Mouse (Mus musculus): ENCODE data around the gene Gnai2.
A peak's percentile ranks its signal among the peaks of the same experiment; 100 is the strongest.
"Not testable (repeated sequence)": the region's sequence is repeated elsewhere in the genome, so short reads cannot be mapped to it uniquely, and the experiment has no call there.

Gnai2 gene

DNA sequence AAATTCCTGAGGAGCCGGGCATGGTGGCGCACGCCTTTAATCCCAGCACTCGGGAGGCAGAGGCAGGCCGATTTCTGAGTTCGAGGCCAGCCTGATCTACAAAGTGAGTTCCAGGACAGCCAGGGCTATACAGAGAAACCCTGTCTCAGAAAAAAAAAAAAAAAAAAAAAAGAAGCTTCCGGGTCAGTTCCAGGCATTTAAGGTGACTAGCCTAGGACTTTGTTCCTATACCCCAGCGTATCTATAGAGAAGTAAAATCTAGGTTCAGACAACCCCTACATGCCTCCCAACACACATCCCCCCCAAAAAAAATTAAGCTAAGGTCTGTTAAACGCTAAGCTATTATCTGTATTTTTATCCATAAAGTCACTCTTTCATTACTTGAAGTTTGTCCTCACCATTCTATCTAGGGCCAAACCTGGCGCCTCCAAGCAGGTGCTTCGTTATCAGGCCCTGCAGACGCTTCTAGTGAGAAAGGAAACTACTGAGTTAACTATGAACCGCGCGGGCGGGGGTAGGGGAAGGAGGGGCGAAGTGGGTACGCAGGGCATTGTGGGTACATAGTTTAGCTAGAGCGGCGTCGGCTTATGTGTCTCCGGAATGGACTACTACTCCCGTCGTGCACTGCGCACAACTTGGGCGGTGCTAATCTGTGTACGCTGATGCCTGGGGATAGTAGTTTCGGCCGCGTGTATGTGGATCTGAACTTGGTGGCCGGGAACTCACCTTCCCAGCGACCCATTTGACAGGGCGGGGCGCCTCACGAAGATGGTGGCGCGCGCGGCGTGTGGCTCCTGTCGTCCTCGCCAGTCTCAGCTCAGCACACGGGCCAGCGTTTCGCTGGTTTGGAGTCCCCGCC lies 48.0 kb downstream of the Gnai2 start, which contains the start of gene Ifrd2:
Ifrd2 (plus strand) TSS at position 669 of the 859 bp plus-strand sequence.
- peak; percentile 96 for DNase-seq

DNA sequence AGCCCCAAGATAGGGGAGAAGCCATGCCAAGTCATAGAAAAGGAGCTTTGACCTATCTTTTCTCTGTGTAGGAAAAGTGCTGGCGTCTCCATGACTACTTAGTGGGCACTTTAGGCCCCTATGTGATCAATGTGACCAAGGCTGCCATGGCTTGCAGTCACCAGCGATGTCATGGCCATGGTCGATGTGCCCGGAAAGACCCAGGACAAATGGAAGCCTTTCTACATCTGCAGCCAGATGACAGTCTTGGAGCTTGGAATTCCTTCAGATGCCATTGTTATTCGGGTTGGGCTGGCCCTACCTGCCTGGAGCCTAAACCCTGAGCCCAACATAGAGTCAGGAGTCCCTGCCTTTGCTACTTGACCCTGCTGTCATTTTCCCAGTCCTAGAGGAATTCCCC lies 48.7 kb downstream of the Gnai2 start:
- DNase-seq = no peak

DNA sequence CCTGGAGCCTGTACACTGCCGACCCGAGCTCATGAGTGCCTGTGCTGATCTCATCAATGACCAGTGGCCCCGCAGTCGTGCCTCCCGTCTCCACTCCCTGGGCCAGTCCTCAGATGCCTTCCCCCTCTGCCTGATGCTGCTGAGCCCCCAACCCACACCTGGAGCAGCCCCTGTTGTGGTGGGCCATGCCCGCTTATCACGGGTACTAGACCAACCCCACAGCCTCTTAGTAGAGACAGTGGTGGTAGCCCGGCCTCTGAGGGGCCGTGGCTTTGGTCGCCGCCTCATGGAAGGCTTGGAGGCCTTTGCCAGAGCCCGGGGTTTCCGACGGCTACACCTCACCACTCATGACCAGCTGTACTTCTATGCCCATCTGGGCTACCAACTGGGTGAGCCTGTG lies 52.0 kb downstream of the Gnai2 start:
- DNase-seq = no peak

DNA sequence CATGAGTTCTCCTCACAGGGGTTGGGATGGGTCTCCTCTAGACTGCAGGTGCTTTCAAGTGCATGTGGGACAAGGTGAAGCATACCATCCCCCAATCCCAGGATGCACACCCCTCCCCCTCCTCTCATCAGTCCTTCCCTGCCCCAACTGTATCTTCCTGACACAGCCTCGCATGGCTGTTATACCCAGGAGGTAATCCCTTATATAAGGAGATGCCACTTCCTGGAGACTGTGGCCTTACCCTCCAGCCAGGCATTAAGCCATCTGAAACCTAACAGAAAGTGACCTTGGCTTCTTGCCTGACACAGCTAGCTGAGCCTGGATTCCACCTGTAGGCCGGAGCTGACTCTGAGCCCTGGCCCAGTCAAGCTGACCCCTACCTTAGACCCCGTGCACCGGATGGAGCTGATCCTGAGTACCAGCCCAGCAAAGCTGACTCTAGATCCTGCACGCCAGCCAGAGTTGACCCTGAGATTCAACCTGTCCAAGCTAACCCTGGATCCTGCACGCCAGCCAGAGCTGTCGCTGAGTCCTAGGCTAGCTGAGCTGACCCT lies 52.6 kb downstream of the Gnai2 start:
- no peak for DNase-seq

DNA sequence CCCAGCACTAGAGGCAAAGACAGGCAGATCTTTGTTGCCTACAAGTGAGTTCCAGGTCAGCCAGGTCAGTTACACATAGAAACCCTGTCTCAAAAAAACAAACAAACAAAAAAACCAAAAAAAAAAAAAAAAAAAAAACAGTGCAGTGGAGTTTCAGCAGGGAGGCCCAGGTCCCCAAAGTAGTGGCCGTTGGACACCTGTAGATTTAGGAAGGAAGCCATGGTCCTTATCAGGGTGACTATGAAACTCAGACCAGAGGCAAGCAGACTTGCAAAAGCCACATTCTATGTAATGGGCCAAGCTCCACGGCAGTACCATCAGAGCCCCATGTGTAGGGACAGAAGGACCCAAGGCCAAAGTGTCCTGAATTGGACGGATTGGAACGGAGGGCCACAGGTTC lies 53.6 kb downstream of the Gnai2 start:
- no peak for DNase-seq

DNA sequence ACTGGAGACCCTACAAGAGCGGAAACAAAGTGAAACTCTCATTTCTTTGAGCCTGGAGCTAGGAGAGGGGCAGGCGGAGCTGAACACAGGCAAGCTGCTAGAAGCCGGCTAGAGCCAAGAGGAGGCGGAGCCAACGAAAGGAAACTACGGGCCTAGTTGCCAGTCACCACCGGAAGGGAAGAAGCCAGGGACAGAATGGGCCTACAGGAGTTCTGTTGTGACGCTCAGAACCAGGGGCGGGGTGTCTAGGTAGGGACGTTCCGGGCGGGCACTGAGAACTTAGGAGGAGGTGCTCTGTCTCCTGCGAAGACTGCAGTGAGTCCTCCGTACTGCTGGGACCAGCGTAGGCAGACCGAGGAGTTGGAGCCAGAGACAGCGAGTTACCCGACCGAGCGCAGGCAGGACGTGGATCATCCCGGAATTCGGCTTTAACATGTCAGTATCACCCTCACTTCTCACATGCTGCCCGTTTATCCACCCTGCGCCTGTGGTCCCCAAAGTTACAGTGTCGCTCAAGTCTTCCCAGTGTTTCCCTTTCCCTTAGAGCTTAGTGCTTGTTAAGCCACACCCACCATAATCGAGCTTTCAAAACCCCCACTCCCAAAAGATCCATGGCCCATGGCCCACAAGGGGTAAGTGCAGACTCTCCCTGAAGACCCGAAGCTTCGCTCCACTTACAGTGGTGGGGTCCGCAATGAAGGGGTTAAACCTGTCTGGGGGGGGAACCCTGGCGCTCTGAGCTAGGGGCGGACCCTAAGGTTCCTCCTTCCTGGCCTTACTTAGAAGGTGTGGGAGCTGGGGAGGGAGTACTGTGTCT lies 54.5 kb downstream of the Gnai2 start, which contains the start of gene Hyal3:
Hyal3 (plus strand) TSS at position 318 of the 817 bp plus-strand sequence.
- DNase-seq = peak; percentile 85

DNA sequence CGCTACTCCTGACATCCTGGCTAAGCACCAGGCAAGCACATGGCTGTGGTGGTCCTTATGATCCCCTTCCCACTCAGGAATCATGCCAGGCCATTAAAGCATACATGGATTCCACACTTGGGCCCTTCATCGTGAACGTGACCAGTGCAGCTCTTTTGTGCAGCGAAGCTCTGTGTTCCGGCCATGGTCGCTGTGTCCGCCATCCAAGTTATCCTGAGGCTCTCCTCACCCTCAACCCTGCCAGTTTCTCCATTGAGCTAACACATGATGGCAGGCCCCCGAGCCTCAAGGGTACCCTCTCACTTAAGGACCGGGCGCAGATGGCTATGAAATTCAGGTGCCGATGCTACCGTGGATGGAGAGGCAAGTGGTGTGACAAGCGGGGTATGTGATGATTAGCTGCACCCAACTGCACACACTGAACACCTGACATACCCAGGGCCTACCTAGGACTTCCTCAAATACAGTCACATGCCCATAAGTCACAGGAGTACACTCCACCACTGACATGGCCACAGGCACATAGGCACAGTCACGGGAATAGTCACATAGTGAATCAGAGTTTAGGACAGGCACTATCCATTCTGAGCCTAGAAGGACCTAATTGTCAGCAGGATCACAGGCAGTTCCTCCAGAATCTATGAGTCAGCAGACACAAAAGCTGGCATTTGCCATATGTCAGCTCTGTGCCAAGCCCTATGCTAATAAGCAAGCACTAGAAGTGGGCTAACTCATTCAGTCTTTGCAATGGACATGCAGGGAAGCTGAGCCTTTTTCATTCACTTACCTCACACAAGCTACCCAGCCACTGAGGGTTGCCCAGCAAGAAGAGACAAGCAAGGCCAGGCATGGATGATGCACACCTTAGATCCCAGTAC lies 55.9 kb downstream of the Gnai2 start:
- DNase-seq = peak; percentile 46 to 52

DNA sequence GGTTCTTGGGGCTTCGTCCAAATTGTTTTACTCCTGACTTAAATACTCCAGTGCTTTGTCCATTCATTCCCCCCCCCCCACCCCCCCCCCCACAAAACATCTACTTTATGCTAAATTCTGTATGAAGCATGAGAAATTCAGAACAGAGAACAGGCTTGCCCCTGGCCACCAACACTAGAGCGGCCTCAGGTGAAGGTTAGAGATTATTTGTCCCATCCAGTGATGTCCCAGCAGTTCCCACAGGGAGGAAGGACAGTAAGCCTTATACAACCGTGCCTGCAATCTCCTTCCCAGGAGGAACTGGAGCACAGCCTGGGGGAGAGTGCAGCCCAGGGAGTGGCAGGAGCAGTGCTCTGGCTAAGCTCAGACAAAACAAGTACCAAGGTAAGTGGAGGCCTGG lies 56.6 kb downstream of the Gnai2 start, which contains the start of gene Naa80:
Naa80 (plus strand) TSS at position 301 of the 400 bp plus-strand sequence.
- no peak for DNase-seq

DNA sequence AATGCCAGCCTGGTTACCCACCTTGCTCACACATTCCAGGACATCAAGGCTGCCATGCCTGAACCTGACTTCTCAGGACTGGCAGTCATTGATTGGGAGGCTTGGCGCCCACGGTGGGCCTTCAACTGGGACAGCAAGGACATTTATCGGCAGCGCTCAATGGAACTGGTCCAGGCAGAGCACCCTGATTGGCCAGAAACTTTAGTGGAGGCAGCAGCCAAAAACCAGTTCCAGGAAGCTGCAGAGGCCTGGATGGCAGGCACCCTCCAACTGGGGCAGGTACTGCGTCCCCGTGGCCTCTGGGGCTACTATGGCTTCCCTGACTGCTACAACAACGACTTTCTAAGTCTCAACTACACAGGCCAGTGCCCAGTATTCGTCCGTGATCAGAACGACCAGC lies 57.3 kb downstream of the Gnai2 start:
- no peak for DNase-seq

DNA sequence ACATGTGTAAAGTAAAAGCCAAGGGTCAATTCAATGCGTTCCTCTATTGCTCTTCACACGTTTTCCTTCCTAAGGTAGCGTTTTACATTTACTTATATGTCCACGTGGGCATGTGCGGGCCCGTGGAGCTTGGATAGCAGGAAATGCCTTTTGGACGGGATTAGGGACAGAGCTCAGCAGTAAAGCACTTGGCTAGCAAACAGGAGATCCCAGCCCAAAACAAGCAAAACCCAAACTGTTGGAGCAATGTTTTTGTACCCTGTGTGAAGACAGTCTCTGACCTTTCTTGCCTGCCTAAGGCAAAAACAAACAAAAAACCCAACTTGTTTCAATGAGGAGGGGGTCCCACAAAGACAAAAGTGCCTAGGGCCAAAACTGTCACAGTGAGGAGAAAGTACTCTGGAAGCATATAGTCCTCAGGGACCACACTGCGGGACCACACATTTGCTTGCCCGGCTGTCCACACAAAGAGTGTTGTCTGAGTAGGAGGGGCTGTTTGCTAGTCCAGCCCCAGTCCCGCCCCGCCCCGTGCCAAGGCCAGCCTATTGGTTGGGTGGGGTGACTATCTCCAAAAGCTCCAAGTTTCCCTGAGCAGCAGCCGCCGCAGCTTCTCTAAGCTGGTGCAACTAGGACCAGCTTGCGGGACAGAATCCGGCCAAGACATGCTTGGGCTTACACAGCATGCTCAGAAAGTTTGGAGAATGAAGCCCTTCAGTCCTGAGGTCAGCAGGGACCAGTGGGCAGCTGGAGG lies 58.6 kb downstream of the Gnai2 start, which contains the start of gene Hyal1:
Hyal1 (plus strand) TSS at position 571 of the 751 bp plus-strand sequence.
- peak in 1 of 2 experiments; percentile 55 for DNase-seq

DNA sequence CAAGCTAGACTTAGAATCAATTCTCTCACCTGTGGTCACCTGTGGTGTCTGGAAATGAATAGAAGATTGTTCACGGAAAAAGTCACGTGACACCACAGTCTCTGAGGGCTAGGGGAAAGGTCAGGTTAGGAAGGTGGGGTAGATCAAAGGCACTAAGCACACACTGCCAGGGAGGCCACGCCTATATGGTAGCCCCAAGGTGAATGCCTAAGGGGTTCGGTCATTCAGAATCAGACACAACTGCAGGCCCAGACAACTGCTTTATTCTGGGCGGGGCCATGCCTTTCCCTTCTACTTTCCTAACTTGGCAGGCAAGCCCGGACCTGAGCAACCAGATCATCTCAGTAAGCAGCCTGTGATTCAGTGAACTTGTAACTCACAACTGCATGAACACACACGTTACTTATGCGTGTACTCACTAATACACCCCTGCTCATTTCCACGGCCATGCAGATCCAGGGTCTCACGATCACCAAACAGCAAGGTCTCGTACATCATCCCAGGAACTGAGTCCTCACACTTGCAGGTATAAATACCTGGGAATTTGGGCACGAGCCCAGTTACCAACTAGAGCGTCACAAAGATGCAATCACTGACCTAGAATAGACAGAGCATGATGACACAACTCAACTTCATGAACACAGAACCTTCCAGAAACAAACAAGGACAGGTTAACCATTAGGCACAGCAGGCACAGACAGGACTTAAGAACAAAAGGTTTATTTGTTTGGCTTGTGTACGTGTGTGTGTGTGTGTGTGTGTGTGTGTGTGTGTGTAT lies 59.4 kb downstream of the Gnai2 start:
- DNase-seq = peak in 1 of 2 experiments; percentile 53

DNA sequence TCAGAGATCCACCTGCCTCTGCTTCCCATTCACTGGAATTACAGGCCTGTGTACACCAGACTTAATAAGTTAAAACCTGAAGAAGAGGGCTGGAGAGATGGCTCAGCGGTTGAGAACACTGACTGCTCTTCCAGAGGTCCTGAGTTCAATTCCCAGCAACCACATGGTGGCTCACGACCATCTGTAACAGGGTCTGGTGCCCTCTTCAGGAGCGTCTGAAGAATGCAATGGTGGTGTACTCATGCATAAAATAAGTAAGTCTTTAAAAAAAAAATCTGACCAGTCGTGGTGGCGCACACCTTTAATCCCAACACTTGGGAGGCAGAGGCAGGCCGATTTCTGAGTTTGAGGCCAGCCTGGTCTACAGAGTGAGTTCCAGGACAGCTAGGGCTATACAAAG lies 61.4 kb downstream of the Gnai2 start:
- DNase-seq = not testable (repeated sequence)

DNA sequence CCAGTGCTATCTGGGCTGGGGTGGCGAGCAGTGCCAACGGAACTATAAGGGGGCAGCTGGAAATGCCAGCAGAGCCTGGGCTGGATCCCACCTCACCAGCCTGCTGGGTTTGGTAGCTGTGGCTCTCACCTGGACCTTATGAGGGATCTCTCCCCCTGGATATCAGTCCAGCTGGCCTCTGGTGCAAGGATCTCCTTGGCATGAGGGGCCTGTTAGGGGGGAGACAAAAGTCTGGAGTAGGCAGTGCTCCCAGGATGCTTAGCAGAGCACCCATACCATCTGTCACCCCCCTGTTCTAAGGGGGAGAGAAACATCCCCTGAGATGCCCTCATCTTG lies 62.9 kb downstream of the Gnai2 start:
- DNase-seq = no peak

DNA sequence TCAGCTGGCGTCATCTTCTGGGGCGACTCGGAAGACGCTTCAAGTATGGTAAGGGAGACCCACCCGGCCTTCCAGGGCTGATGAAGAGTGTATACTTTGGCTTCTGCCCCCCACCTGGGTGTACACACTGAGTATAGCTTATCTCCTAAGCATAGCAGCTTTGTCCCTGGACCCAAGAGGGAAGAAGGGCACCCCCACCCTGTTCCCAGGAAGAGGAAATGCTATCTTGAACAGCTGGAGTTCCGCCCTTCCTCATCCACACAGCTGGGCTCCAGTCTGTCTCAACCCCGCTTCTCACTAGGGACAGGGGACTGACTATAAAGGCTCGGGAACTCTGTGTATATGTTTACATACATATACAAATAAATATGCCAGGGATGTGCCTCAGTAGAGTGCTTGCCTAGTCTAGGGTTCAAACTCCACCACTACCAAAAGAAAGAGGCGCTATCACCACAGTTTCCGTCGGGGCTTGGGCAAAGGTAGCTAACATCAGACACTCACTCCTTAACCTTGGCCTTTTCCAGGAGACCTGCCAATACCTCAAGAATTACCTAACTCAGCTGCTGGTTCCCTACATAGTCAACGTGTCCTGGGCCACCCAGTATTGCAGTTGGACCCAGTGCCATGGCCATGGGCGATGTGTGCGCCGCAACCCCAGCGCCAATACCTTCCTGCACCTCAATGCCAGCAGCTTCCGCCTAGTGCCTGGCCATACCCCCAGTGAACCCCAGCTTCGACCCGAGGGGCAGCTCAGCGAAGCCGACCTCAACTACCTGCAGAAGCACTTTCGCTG lies 63.4 kb downstream of the Gnai2 start:
- no peak for DNase-seq

DNA sequence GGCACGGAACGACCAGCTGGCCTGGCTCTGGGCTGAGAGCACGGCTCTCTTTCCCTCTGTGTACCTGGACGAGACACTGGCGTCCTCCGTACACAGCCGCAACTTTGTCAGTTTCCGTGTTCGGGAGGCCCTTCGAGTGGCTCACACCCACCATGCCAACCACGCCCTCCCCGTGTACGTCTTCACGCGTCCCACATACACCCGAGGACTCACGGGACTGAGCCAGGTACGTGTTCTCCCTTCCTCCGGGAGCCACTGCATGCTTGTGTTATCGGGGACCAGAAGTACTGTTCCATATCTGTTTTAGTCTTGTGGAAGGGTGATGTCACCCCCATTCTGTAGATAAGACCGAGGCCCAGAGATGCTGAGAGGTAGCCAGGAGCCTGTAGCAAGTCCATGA lies 64.3 kb downstream of the Gnai2 start:
- no peak for DNase-seq

DNA sequence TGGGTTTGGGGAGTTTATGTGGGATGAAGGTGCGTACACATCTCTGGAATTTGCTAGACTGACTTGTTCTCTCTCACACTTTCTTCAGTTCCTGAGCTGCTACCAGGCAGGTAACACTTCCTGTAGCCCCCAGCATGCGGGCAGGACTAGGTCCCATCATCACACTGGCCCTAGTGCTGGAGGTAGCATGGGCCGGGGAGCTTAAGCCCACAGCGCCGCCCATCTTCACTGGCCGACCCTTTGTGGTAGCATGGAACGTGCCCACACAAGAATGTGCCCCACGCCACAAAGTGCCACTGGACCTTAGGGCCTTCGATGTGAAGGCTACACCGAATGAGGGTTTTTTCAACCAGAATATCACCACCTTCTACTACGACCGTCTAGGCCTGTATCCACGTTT lies 65.2 kb downstream of the Gnai2 start:
- DNase-seq = no peak

DNA sequence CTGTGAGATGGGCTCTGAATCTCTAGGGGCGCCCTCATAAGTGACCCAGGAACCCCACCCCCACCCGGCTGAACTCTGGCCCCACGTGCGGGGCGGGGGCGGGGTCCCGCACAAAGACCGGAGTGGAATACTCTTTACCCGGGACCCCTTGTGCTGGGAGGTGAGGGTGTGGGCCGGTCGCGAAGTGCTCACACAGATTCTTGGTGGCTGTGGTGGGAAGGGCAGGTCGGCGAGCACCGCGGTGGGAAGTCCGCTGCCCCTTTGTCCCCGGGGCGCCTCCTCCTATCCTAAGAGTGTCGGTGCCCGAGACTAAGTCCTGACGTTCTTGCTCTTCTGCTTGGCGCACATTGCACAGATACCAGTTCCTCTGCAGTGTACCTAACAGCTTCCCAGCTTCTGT lies 65.9 kb downstream of the Gnai2 start:
- no peak for DNase-seq

DNA sequence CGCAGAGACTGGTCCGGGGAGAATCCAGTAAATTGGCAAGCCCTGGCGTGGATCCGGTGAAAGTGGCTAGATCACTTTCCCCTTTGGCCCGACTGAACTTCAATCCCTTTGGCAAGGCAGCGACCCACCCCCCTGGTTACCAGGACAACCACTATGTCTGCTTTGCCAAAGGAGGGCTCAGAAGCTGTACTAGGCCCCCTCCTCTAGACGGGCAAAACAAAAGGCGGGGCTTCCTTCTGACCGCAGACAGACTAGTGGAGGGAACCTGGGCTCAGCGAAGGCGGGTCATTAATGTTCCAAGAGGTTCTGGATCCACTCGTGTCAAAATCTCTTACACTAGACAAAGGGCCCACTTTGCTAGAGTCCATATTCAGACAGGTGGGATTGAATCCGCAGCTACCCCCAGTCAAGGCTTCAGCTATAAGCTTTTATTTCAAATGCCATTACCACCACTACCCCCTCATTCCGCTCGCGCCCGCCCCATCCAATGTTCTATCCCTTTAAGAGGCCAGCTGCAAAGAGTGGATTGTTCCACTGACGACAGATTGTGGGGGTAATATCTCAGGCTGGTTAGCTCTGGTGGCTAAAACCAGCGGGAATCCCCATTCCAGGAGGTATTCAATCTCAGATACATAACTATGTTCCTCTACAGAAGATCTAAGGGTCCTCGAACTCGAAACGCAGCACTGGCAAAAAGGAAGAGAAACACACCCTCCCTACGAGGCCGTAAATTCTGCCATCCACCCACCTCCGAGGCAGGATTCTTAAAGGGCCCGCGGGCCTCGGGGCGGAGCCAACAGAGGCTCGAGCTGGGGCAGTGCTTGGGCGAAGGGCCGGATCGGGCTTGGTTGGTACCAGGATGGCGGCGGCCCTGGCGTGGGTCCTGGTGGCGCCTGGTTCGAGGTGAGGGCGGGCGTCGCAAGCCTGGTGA lies 66.6 kb downstream of the Gnai2 start:
- DNase-seq = peak; percentile 75 to 78
